Mouse (Mus musculus) gastrocnemius, adult 2 months (tissue): ENCODE results near the gene Dcdc2a. TPM values are rescaled to one million over a fixed set of nuclear protein-coding genes. Genes with fewer than 3 reads are reported as not detected.

Experiments
- DNase-seq: peaks from one replicate; pipeline ENCODE4 v3.0.0; 2022
- H3K27ac ChIP-seq: fragments of 200-600 bp; 2 replicates; pipeline ENCODE4 v1.8.1; 2022; ENCODE audit warnings: mild to moderate bottlenecking
- H3K4me3 ChIP-seq: fragments of 200-600 bp; 2 replicates; pipeline ENCODE4 v1.8.1; 2022; ENCODE audit warnings: mild to moderate bottlenecking, moderate library complexity
- CTCF ChIP-seq: fragments of 200-600 bp; IDR thresholded peaks from 2 replicates; pipeline ENCODE4 v1.8.1; 2022; ENCODE audit warnings: antibody characterized with exemption, mild to moderate bottlenecking, moderate library complexity
- intact Hi-C: fragments of 180-260 bp; cut with DNase I; formaldehyde crosslinking; loops from one replicate; pipeline ENCODE4 v1.15.1; 2025
- long read RNA-seq, 2 experiments: library from polyadenylated mRNA; stranded (forward); transcript quantifications; one replicate each; pipeline ENCODE4 v2.0.0; 2021
- total RNA-seq, 2 experiments: library from RNA; stranded (reverse); gene quantifications; 2 replicates each; pipeline ENCODE4 v1.2.3; 2021

Gene Dcdc2a
- under 1 TPM; 0.06 to 0.71 TPM for total RNA-seq
- long read RNA-seq, experiment 1: 0 reads
- long read RNA-seq, experiment 2, partial matches to known transcripts: 0 of 1 reads
- long read RNA-seq, experiment 2, other reads (novel, unspliced or antisense): 0 of 1 reads

DNA sequence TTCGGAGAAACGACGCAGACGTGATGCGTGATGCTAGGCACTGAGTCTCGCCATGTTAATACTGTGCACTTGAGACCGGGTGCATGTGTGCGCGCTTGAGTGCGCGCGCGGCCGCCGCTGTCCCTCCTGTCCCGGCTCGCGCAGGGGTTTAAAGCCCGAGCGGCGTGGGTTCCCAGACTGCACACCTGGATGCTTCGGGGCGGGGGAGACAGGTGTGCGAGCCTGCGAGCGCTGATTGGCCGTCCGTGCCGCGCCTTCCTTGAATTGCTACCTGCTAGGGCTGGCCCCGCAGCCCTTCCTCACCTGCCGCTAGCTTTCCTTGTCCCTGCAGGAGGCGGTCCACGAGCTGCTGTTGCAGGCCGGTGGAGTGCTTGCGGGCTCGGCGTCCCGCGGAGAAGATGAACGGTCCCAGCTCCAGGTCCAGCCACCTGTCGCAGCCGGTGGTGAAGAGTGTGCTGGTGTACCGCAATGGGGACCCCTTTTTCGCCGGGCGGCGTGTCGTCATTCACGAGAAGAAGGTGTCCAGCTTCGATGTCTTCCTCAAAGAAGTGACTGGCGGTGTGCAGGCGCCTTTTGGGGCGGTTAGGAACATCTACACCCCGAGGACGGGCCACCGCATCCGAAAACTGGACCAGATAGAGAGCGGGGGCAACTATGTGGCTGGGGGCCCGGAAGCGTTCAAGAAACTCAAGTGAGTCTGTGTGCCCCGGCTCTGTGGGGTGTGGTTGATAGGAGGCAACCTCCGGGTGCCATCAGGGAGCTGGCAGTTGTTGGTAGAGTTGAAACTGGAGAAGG lies at the start of gene Dcdc2a:
Gene Dcdc2a (plus strand): TSS at position 132 of the 795 bp plus-strand sequence.
- H3K27ac ChIP-seq: no peak within 1 kb of the TSS; the same call in 1 of the 2 replicates
- intact Hi-C loops: loop anchor here (5.0 kb wide), 1 partner anchor 61 kb away; no protein-coding TSS in a partner anchor
- peak; percentile 18 for DNase-seq
- H3K4me3 ChIP-seq: peak within 1 kb of the TSS; percentile 71
- TF ChIP-seq CTCF: no peak

DNA sequence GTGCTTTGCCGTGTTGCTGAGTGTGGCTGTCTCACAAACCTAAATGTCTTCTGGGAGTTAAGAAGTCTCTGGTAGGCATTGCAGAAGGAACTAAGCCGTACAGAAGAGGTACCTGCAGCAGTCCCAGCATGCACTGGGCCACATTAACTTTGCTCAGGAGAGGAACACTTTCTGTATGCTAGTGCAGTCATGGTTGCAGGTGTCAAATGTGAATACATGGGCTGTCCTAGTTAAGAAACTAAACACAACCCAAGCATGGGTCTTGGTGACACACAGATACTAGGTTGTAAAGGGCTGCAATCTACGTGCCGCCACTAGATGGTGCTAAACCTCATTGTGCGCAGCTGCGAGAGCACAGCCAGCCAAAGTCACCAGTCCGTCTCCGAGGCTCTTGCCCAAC lies 48.7 kb upstream of the Dcdc2a start:
- peak; percentile 54 for TF ChIP-seq CTCF
- intact Hi-C loops: no loop called here
- peak; percentile 55 for DNase-seq
- Histone ChIP-seq H3K4me3 (no peak overlapping the region), H3K27ac (no peak overlapping the region)

DNA sequence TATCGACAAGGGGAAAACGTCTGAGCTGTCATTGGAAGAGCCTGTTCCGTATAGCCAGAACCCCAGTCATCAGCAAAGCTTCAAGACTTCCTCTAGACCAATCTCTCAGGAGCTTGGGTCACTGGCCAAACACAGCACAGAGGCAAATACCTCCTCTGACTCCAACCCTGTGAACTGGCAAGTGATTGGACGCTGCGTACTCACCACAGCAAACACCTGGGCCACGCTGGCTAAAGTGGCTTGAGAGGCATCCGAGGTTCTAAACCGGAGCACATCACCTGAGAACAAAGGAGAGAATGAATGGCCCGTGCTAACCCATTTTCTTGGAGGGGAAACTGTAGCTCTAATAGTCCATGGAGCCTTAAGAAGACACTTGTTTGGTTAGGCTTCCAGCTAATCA lies 37.5 kb upstream of the Dcdc2a start:
- H3K27ac ChIP-seq: no peak overlapping the region
- no peak overlapping the region; the same call in 1 of the 2 replicates for H3K4me3 ChIP-seq
- no peak for TF ChIP-seq CTCF
- DNase-seq: no peak
- intact Hi-C loops: no loop called here

- intact Hi-C loops: no loop called here
- Histone ChIP-seq H3K27ac (peak within 1 kb of the TSS; percentile 90), H3K4me3 (peak within 1 kb of the TSS; percentile 96)
- no peak for TF ChIP-seq CTCF
- peak; percentile 94 for DNase-seq
These were observed 35.8 kb upstream of the Dcdc2a start, which contains the start of gene Mrs2 for GRCm38 (mm10) chr13:25019793-25020539. Mrs2 (minus strand) TSS chr13:25020379.

DNA sequence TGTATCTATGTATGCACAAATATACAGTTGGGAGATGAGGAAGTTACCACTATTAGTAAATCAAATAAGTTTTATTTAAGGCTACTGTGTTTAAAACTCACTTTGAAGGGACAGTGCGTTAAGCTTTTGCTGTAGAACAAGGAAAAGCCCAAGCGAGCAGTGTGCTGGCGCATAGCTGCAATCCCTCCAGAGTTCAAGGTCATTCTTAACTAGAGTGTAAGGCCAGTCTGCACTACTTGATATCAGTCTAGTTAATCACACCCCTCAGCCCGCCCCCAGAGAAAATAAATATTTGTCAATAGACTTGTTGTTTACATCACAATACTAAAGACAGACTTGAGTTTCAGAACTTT lies 35.3 kb upstream of the Dcdc2a start:
- no peak for TF ChIP-seq CTCF
- peak overlapping the region; percentile 90 for H3K27ac ChIP-seq
- no peak for DNase-seq

DNA sequence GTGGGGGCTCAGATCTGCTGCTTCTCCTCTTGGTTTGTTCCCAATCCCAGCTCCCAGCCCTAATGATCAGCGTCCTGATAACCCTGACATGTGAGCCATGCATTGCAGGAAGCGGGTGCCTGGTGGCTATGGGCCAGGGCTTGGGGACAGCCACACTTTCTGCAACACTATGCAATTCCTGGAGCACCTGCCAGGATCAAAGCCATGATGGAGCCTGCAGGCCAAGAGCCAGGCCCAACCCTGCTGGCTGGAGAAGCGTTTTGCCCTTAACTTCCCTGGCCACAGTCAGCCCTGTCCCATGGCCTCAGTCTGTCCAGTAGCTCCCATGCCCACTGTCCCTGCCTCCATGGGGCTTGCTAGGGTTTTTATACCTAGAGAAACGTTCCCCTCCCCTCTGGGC lies 33.4 kb upstream of the Dcdc2a start:
- DNase-seq: no peak
- Histone ChIP-seq H3K4me3 (no peak overlapping the region), H3K27ac (no peak overlapping the region)
- intact Hi-C loops: no loop called here
- no peak for TF ChIP-seq CTCF

More for the DNA sequence above, 35.3 kb upstream of the Dcdc2a start:
- peak overlapping the region; percentile 96 for H3K4me3 ChIP-seq
- intact Hi-C loops: no loop called here

DNA sequence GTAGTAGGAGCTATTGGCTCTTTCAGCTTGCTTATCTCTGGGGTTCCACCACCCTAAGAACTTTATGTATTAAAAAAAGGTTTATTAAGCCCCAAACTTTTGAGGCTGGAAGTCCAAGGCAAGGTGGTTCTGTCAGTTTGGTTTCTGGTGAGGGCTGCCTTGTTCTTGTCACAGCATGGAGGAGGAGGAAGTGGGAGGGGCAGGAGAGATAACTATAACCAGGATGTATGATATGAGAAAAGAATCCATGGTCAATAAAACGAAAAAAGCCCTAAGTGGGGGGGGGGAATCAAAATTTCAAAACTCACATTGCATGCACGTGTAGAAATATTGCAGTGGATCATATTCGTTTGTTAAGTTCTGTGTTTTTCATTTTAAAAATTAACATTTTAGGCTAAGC lies 32.7 kb upstream of the Dcdc2a start:
- intact Hi-C loops: no loop called here
- TF ChIP-seq CTCF: no peak
- DNase-seq: no peak
- Histone ChIP-seq H3K4me3 (no peak overlapping the region), H3K27ac (no peak overlapping the region)

- no peak overlapping the region for H3K27ac ChIP-seq
- TF ChIP-seq CTCF: peak; percentile 53
- DNase-seq: peak; percentile 27
- H3K4me3 ChIP-seq: no peak overlapping the region
- intact Hi-C loops: loop anchor here (1.0 kb wide), 1 partner anchor 92 kb away; no protein-coding TSS in a partner anchor
These were observed 31.1 kb upstream of the Dcdc2a start for GRCm38 (mm10) chr13:25024655-25025054.

GRCm38 (mm10) chr13:25026409-25027113 lies 29.2 kb upstream of the Dcdc2a start:
- no peak for TF ChIP-seq CTCF
- intact Hi-C loops: no loop called here
- H3K27ac ChIP-seq: no peak overlapping the region
- H3K4me3 ChIP-seq: no peak overlapping the region
- no peak for DNase-seq

- H3K27ac ChIP-seq: no peak overlapping the region
- intact Hi-C loops: no loop called here
- no peak for DNase-seq
- TF ChIP-seq CTCF: no peak
- H3K4me3 ChIP-seq: no peak overlapping the region
These were observed 28.7 kb upstream of the Dcdc2a start for GRCm38 (mm10) chr13:25027114-25027425.

GRCm38 (mm10) chr13:25039488-25039887 lies 16.3 kb upstream of the Dcdc2a start:
- DNase-seq: no peak
- intact Hi-C loops: no loop called here
- H3K27ac ChIP-seq: no peak overlapping the region
- H3K4me3 ChIP-seq: no peak overlapping the region
- no peak for TF ChIP-seq CTCF

DNA sequence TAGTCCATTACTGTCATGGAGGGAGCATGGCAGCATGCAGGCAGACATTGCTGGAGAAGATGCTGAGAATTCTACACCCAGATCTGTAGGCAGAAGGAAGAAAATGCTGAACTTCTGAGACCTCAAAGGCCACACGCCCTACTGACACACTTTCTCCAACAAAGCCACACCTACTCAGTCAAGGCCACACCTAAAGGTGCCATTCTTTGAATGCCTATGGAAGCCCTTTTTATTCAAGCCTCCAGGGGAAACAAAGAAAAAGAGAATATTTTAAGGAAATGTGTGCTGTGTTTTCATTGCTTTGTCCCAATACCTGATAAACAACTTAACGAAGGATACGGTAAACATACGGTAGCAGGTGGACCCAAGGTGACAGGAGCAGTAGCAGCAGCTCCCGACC lies 3.1 kb upstream of the Dcdc2a start:
- no peak for TF ChIP-seq CTCF
- Histone ChIP-seq H3K4me3 (no peak overlapping the region), H3K27ac (no peak overlapping the region)
- no peak for DNase-seq
- intact Hi-C loops: no loop called here
